31 mouse cellular contexts compared by ENCODE assay signal in the genomic region with DNA sequence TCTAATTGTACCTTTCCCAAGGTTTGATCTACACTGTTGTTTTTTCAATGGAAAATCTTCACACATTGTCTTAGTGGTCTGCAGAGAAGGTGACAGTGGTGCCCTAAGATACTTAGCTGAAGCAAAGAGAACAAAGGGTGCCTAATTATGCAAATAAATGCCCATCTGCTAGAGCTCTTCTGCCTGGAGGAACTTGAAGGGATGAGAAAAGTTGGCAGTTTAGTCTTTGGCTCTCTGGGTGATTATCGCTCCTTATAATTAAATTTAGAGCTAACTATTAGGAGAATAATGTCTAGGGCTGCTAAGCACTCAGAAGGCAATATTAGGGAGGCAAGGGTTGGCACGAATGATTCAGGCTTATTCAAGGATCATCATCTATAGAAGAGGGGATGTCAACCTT.
DNase-seq lines count a peak whose midpoint lies in the region; ATAC-seq and TF ChIP-seq lines count a peak whose summit lies in the region.
"Had no signal": no experiment of that assay in that cellular context is flagged by ENCODE, and none has a peak within 500 bp of the region (broad histone marks: within the 10 kb centered on the region; RNA-seq: fewer than 3 reads in every experiment).

No protein-coding gene starts in this region.

- intact Hi-C loops in gastrocnemius, postnatal 14 days (cut with DNase I; ENCODE audit: low total_unique reads): no loop called here

- H3K9ac ChIP-seq in forebrain, embryonic 12.5 days: no peak overlapping the region
- H3K9ac ChIP-seq in forebrain, embryonic 11.5 days (ENCODE audit: low read length): no peak overlapping the region
- no peak overlapping the region for H3K9ac ChIP-seq in hindbrain, embryonic 16.5 days (ENCODE audit: low read depth, low read length)
- no peak overlapping the region for H3K9ac ChIP-seq in hindbrain, embryonic 11.5 days (ENCODE audit: low read depth, low read length)
- no peak overlapping the region for H3K9ac ChIP-seq in forebrain, postnatal 0 days
- H3K9ac ChIP-seq: embryonic facial prominence, embryonic 13.5 days; heart, embryonic 12.5 days; heart, embryonic 15.5 days; hindbrain, embryonic 12.5 days; hindbrain, embryonic 15.5 days had no signal

- 57% methylated on average over 2 of the region's 2 CpGs for WGBS in forebrain, embryonic 12.5 days
- 55% methylated on average over 2 of the region's 2 CpGs for WGBS in forebrain, embryonic 11.5 days
- 59% methylated on average over 2 of the region's 2 CpGs for WGBS in hindbrain, embryonic 16.5 days
- 80% methylated on average over 2 of the region's 2 CpGs for WGBS in hindbrain, embryonic 11.5 days
- 35% methylated on average over 2 of the region's 2 CpGs for WGBS in forebrain, postnatal 0 days

- no peak overlapping the region for H3K4me3 ChIP-seq in forebrain, embryonic 12.5 days (replicated peaks)
- no peak overlapping the region for H3K4me3 ChIP-seq in forebrain, embryonic 11.5 days (ENCODE audit: low read depth, low read length)
- no peak overlapping the region for H3K4me3 ChIP-seq in hindbrain, embryonic 16.5 days (ENCODE audit: low read length)
- H3K4me3 ChIP-seq in hindbrain, embryonic 11.5 days (ENCODE audit: low read depth, low read length): no peak overlapping the region
- H3K4me3 ChIP-seq in forebrain, postnatal 0 days (ENCODE audit: low read depth, low read length): no peak overlapping the region
- H3K4me3 ChIP-seq: embryonic facial prominence, embryonic 10.5 days; embryonic facial prominence, embryonic 13.5 days; erythroblast, embryonic 14.5 days; gastrocnemius, adult 2 months; heart, embryonic 12.5 days; heart, embryonic 15.5 days; hindbrain, embryonic 12.5 days; hindbrain, embryonic 15.5 days had no signal

- no peak overlapping the region for H3K4me2 ChIP-seq in forebrain, embryonic 12.5 days
- H3K4me2 ChIP-seq in forebrain, embryonic 11.5 days (ENCODE audit: low read depth, low read length, severe bottlenecking): no peak overlapping the region
- H3K4me2 ChIP-seq in hindbrain, embryonic 16.5 days (ENCODE audit: low read length): no peak overlapping the region
- H3K4me2 ChIP-seq in hindbrain, embryonic 11.5 days (replicated peaks; ENCODE audit: low read depth, low read length): no peak overlapping the region
- no peak overlapping the region for H3K4me2 ChIP-seq in forebrain, postnatal 0 days (ENCODE audit: low read depth)
- H3K4me2 ChIP-seq: embryonic facial prominence, embryonic 13.5 days; heart, embryonic 12.5 days; heart, embryonic 15.5 days; hindbrain, embryonic 12.5 days; hindbrain, embryonic 15.5 days had no signal

- H3K27me3 ChIP-seq in forebrain, embryonic 12.5 days: no peaks in the 10 kb centered on the region
- no peaks in the 10 kb centered on the region for H3K27me3 ChIP-seq in forebrain, embryonic 11.5 days (ENCODE audit: control insufficient read depth, insufficient read depth, low read length)
- no peaks in the 10 kb centered on the region for H3K27me3 ChIP-seq in hindbrain, embryonic 16.5 days (replicated peaks; ENCODE audit: control insufficient read depth, insufficient read depth, low read length)
- no peaks in the 10 kb centered on the region for H3K27me3 ChIP-seq in hindbrain, embryonic 11.5 days (ENCODE audit: control insufficient read depth, insufficient read depth, low read length)
- H3K27me3 ChIP-seq in forebrain, postnatal 0 days (ENCODE audit: insufficient read depth, low read length): no peaks in the 10 kb centered on the region
- H3K27me3 ChIP-seq: embryonic facial prominence, embryonic 13.5 days; heart, embryonic 12.5 days; heart, embryonic 15.5 days; hindbrain, embryonic 12.5 days; hindbrain, embryonic 15.5 days; Patski had no signal

- ATAC-seq in forebrain, embryonic 12.5 days (ENCODE audit: low FRiP score): peak; percentile 49; the same call in 1 of the 2 replicates
- no peak for ATAC-seq in forebrain, embryonic 11.5 days (replicated peaks; ENCODE audit: low FRiP score)
- ATAC-seq in hindbrain, embryonic 16.5 days: peak; percentile 45; the same call in 1 of the 2 replicates
- no peak for ATAC-seq in hindbrain, embryonic 11.5 days (ENCODE audit: low FRiP score)
- 0 out of 2 replicates have a peak, but pooled peaks have one; percentile 16 for ATAC-seq in forebrain, postnatal 0 days
- ATAC-seq: inflammation-experienced regulatory T-cells, adult 6 months; intestine, embryonic 16.5 days; Patski had no signal

- DNase-seq in forebrain, embryonic 11.5 days (ENCODE audit: low spot score): no peak
- no peak for DNase-seq in hindbrain, embryonic 11.5 days (ENCODE audit: low spot score)
- peak; percentile 39 for DNase-seq in Muller cell, postnatal 12 days (ENCODE audit: inconsistent ontology term)
- DNase-seq in forebrain, postnatal 0 days: no peak
- DNase-seq in ovary, adult 18-20 months (ENCODE audit: low spot score): no peak
- no peak for DNase-seq in gastrocnemius, postnatal 14 days
- DNase-seq: adrenal gland, adult 2 months; adrenal gland, postnatal 14 days; cerebellum, adult 11-12 months; cerebellum, adult 8-10 months; cerebellum, postnatal 10 days; cerebellum, postnatal 36 days; embryo, embryonic 11 days; gastrocnemius, adult 2 months; gastrocnemius, postnatal 25 days; heart, adult 18-20 months; heart, postnatal 10 days; heart, postnatal 36 days; kidney, adult 18-20 months had no signal

- H3K9me3 ChIP-seq in forebrain, embryonic 12.5 days: no peaks in the 10 kb centered on the region
- H3K9me3 ChIP-seq in forebrain, embryonic 11.5 days (ENCODE audit: control insufficient read depth, low read length): no peaks in the 10 kb centered on the region
- no peaks in the 10 kb centered on the region for H3K9me3 ChIP-seq in hindbrain, embryonic 16.5 days (ENCODE audit: control insufficient read depth, low read length)
- no peaks in the 10 kb centered on the region for H3K9me3 ChIP-seq in hindbrain, embryonic 11.5 days (ENCODE audit: control insufficient read depth, low read length)
- no peaks in the 10 kb centered on the region for H3K9me3 ChIP-seq in forebrain, postnatal 0 days (ENCODE audit: low read length)
- H3K9me3 ChIP-seq: embryonic facial prominence, embryonic 10.5 days; embryonic facial prominence, embryonic 13.5 days; heart, embryonic 12.5 days; heart, embryonic 15.5 days; hindbrain, embryonic 12.5 days; hindbrain, embryonic 15.5 days had no signal

- H3K4me1 ChIP-seq in forebrain, embryonic 12.5 days: no peaks in the 10 kb centered on the region
- H3K4me1 ChIP-seq in forebrain, embryonic 11.5 days (replicated peaks; ENCODE audit: control insufficient read depth, insufficient read depth, low read length): no peaks in the 10 kb centered on the region
- H3K4me1 ChIP-seq in hindbrain, embryonic 16.5 days (ENCODE audit: control insufficient read depth, insufficient read depth, low read depth, low read length): no peaks in the 10 kb centered on the region
- H3K4me1 ChIP-seq in hindbrain, embryonic 11.5 days (replicated peaks; ENCODE audit: control insufficient read depth, insufficient read depth, low read length): no peaks in the 10 kb centered on the region
- H3K4me1 ChIP-seq in forebrain, postnatal 0 days (ENCODE audit: insufficient read depth): no peaks in the 10 kb centered on the region
- H3K4me1 ChIP-seq: embryonic facial prominence, embryonic 10.5 days; embryonic facial prominence, embryonic 13.5 days; heart, embryonic 12.5 days; heart, embryonic 15.5 days; hindbrain, embryonic 15.5 days had no signal

- H3K27ac ChIP-seq in forebrain, embryonic 12.5 days: no peak overlapping the region
- no peak overlapping the region for H3K27ac ChIP-seq in forebrain, embryonic 11.5 days (ENCODE audit: low read depth, low read length)
- no peak overlapping the region for H3K27ac ChIP-seq in hindbrain, embryonic 16.5 days (ENCODE audit: low read depth, low read length)
- H3K27ac ChIP-seq in hindbrain, embryonic 11.5 days (ENCODE audit: low read depth, low read length): no peak overlapping the region
- H3K27ac ChIP-seq in forebrain, postnatal 0 days (ENCODE audit: low read depth, low read length): no peak overlapping the region
- H3K27ac ChIP-seq: embryonic facial prominence, embryonic 10.5 days; embryonic facial prominence, embryonic 13.5 days; gastrocnemius, adult 2 months; heart, embryonic 15.5 days; hindbrain, embryonic 12.5 days; hindbrain, embryonic 15.5 days had no signal

- TF ChIP-seq CTCF in forebrain, postnatal 0 days (IDR thresholded peaks at IDR 0.05; ENCODE audit: low read depth): no peak

- H3K36me3 ChIP-seq in forebrain, embryonic 12.5 days (replicated peaks): no peaks in the 10 kb centered on the region
- H3K36me3 ChIP-seq in forebrain, embryonic 11.5 days (ENCODE audit: control insufficient read depth, insufficient read depth, low read length): no peaks in the 10 kb centered on the region
- no peaks in the 10 kb centered on the region for H3K36me3 ChIP-seq in hindbrain, embryonic 16.5 days (ENCODE audit: control insufficient read depth, insufficient read depth, low read length)
- H3K36me3 ChIP-seq in hindbrain, embryonic 11.5 days (ENCODE audit: control insufficient read depth, insufficient read depth, low read length): no peaks in the 10 kb centered on the region
- H3K36me3 ChIP-seq in forebrain, postnatal 0 days (ENCODE audit: insufficient read depth): no peaks in the 10 kb centered on the region
- H3K36me3 ChIP-seq: embryonic facial prominence, embryonic 10.5 days; embryonic facial prominence, embryonic 13.5 days; heart, embryonic 12.5 days; heart, embryonic 15.5 days; hindbrain, embryonic 12.5 days; hindbrain, embryonic 15.5 days had no signal

Comparison
In these comparisons a context has a peak if more than half of its experiments do, and no peak if none do; other contexts are left out.
1. ATAC-seq: peak in forebrain, embryonic 12.5 days (single experiment), hindbrain, embryonic 16.5 days (single experiment) and forebrain, postnatal 0 days (single experiment); none in forebrain, embryonic 11.5 days (single experiment) and hindbrain, embryonic 11.5 days (single experiment).